Mouse (Mus musculus) megakaryocyte progenitor cell, adult 5-6 weeks (primary cell): ENCODE results near the gene BC024063. TPM values are rescaled to one million over a fixed set of nuclear protein-coding genes. Genes with fewer than 3 reads are reported as not detected.
"Not testable (repeated sequence)": the region's sequence is repeated elsewhere in the genome, so short reads cannot be mapped to it uniquely, and the experiment has no call there.

Source experiments
- ATAC-seq: replicated peaks from 2 replicates; pipeline ENCODE4 v1.8.0; 2016; ENCODE audit warnings: mild to moderate bottlenecking, moderate TSS enrichment, inconsistent platforms; ENCODE audit not compliant: poor library complexity
- total RNA-seq, 2 experiments: library from RNA; stranded (forward) in 1 of 2; stranded (reverse) in 1 of 2; fragments of 157-497, 149-512 nt in 1 of 2; fragments of 200-1000 nt in 1 of 2; gene quantifications; 2 replicates each; pipeline versions ENCODE4 v1.2.3 to v1.2.4; 2015 to 2017

The BC024063 gene
- total RNA-seq (2015) (0.29 and 0.94 TPM in 2 replicates), total RNA-seq (2017) (0.24 and 1.3 TPM in 2 replicates)

GRCm38 (mm10) chr10:82082728-82083621, at the start of gene BC024063:
Gene BC024063 (plus strand): TSS chr10:82083353.
- ATAC-seq: peak; percentile 93

GRCm38 (mm10) chr10:82042191-82042590, 41.0 kb upstream of the BC024063 start:
- ATAC-seq: no peak

GRCm38 (mm10) chr10:82046603-82047002, 36.5 kb upstream of the BC024063 start:
- no peak for ATAC-seq

- ATAC-seq: peak; percentile 98
Measured at GRCm38 (mm10) chr10:82047597-82048459, 35.3 kb upstream of the BC024063 start, which contains the start of gene Zfp873. Gene Zfp873 (plus strand): TSS chr10:82048123.

- ATAC-seq: peak; percentile 13
Measured at GRCm38 (mm10) chr10:82048460-82048804, 34.7 kb upstream of the BC024063 start.

- not testable (repeated sequence) for ATAC-seq
Measured at GRCm38 (mm10) chr10:82083622-82083971, 444 bp downstream of the BC024063 start.

- no peak for ATAC-seq
Measured at GRCm38 (mm10) chr10:82117206-82117605, 34.1 kb downstream of the BC024063 start.

- peak; percentile 100 for ATAC-seq
Measured at GRCm38 (mm10) chr10:82127850-82128401, 44.8 kb downstream of the BC024063 start, which contains the start of gene AU041133. Gene AU041133 (plus strand): TSS chr10:82128013.

- ATAC-seq: no peak
Measured at GRCm38 (mm10) chr10:82145282-82145681, 62.1 kb downstream of the BC024063 start.

- no peak for ATAC-seq
Measured at GRCm38 (mm10) chr10:82147571-82147970, 64.4 kb downstream of the BC024063 start.

Other genes with a start within 250 kb of the BC024063 start
- 8.7 and 9.5 TPM in 2 replicates for gene Gm32687, start 219.4 kb upstream of the BC024063 start, total RNA-seq (2015)
- gene Gm32687, start 219.4 kb upstream of the BC024063 start, total RNA-seq (2017): 3.6 and 4.3 TPM in 2 replicates
- 1.3 TPM in 1 of 2 replicates, not detected in the other for gene Zfp781, start 152.9 kb upstream of the BC024063 start, total RNA-seq (2015)
- gene Zfp781, start 152.9 kb upstream of the BC024063 start, total RNA-seq (2017): 0.27 TPM in 1 of 2 replicates, not detected in the other
- 6.5 and 13.5 TPM in 2 replicates for gene Zfp873, start 35.2 kb upstream of the BC024063 start, total RNA-seq (2015)
- 5.0 and 8.6 TPM in 2 replicates for gene Zfp873, start 35.2 kb upstream of the BC024063 start, total RNA-seq (2017)
- 3.8 and 7.8 TPM in 2 replicates for gene AU041133, start 44.7 kb downstream of the BC024063 start, total RNA-seq (2015)
- 4.8 and 5.2 TPM in 2 replicates for gene AU041133, start 44.7 kb downstream of the BC024063 start, total RNA-seq (2017)
- gene Zfp938, start 157.9 kb downstream of the BC024063 start, total RNA-seq (2015): 3.3 and 10.2 TPM in 2 replicates
- gene Zfp938, start 157.9 kb downstream of the BC024063 start, total RNA-seq (2017): 7.0 and 7.3 TPM in 2 replicates
- not detected in 2 replicates for gene 4932415D10Rik, start 233.2 kb downstream of the BC024063 start, total RNA-seq (2015)
- gene 4932415D10Rik, start 233.2 kb downstream of the BC024063 start, total RNA-seq (2017): not detected in 2 replicates